Mouse (Mus musculus) intestine, embryonic 14.5 days (tissue): ENCODE data around the gene Sez6l2. TPM values are rescaled to one million over a fixed set of nuclear protein-coding genes. Genes with fewer than 3 reads are reported as not detected.

Experiments used
- ATAC-seq: fragments of 200-750 bp; cut with Nextera tagmentation; replicated peaks from 2 replicates; pipeline ENCODE4 v1.8.0; 2017; ENCODE audit warnings: low read depth, moderate number of reproducible peaks, moderate TSS enrichment, moderate library complexity; ENCODE audit not compliant: low FRiP score, low TSS enrichment
- DNase-seq: peaks from one replicate; pipeline ENCODE4 v3.0.0-alpha.2; 2018; ENCODE audit warnings: low spot score
- H3K27ac ChIP-seq: fragments of 300-500 bp; sonication (generic); 2 replicates; pipeline ENCODE4 v1.5.1; 2014; ENCODE audit warnings: low read depth, mild to moderate bottlenecking, control low read depth
- H3K27me3 ChIP-seq: fragments of 300-500 bp; sonication (generic); replicated peaks from 2 replicates; pipeline ENCODE4 v1.6.1; 2014; ENCODE audit warnings: low read length, control low read depth; ENCODE audit not compliant: control insufficient read depth, insufficient read depth
- H3K36me3 ChIP-seq: fragments of 300-500 bp; sonication (generic); 2 replicates; pipeline ENCODE4 v1.6.1; 2014; ENCODE audit warnings: low read length, control low read depth; ENCODE audit not compliant: control insufficient read depth, insufficient read depth
- H3K4me1 ChIP-seq: fragments of 300-500 bp; sonication (generic); replicated peaks from 2 replicates; pipeline ENCODE4 v1.6.1; 2014; ENCODE audit warnings: low read length, control low read depth, mixed read lengths; ENCODE audit not compliant: control insufficient read depth, insufficient read depth
- H3K4me2 ChIP-seq: fragments of 300-500 bp; sonication (generic); 2 replicates; pipeline ENCODE4 v1.6.1; 2014; ENCODE audit warnings: low read length
- H3K4me3 ChIP-seq: fragments of 300-500 bp; sonication (generic); 2 replicates; pipeline ENCODE4 v1.5.1; 2014; ENCODE audit warnings: low read depth, low read length, control low read depth, mixed read lengths
- H3K9ac ChIP-seq: fragments of 300-500 bp; sonication (generic); 2 replicates; pipeline ENCODE4 v1.6.1; 2014; ENCODE audit warnings: mild to moderate bottlenecking, low read length
- H3K9me3 ChIP-seq: fragments of 300-500 bp; sonication (generic); 2 replicates; pipeline ENCODE4 v1.6.1; 2016; ENCODE audit warnings: low read length, control low read depth; ENCODE audit not compliant: control insufficient read depth
- WGBS: fragments of 180-500 bp; shearing (Covaris S2); extraction: QIAGEN DNeasy Blood & Tissue Kit; methylation state at CpG from one replicate; pipeline ENCODE4 v1.1.7; 2014; 5-methylcytosine and 5-hydroxymethylcytosine counted together
- polyA plus RNA-seq: library from polyadenylated mRNA; unstranded; fragments of >200 nt; fragmentation: Nextera tagmentation; extraction: Ambion mirVana; gene quantifications from 2 replicates; pipeline ENCODE4 v1.2.1, GENCODE M21; 2014

Gene Sez6l2
- polyA plus RNA-seq, 1 experiment from 2014 or later, result 3.8 TPM

- DNase-seq (no peak), ATAC-seq (no peak)
- WGBS, result 30% methylated on average over 3 of the region's 3 CpGs
- H3K27me3 ChIP-seq, result no peaks in the 10 kb centered on the region
- H3K9me3 ChIP-seq, result no peaks in the 10 kb centered on the region
- H3K36me3 ChIP-seq, result peaks cover 9% of the 10 kb centered on the region; the same call in 1 of the 2 replicates
- no peak overlapping the region for H3K4me3 ChIP-seq
- no peak overlapping the region for H3K27ac ChIP-seq
- peaks cover 9% of the 10 kb centered on the region for H3K4me1 ChIP-seq
- no peak overlapping the region for H3K4me2 ChIP-seq
- H3K9ac ChIP-seq, result no peak overlapping the region
Measured at GRCm38 (mm10) chr7:126926299-126926698, 24.1 kb upstream of the Sez6l2 start.

GRCm38 (mm10) chr7:126928384-126929037, 21.9 kb upstream of the Sez6l2 start, which contains the start of gene Kctd13:
Gene Kctd13, plus strand, starts transcription at chr7:126928879.
- no peaks in the 10 kb centered on the region for H3K9me3 ChIP-seq
- no peaks in the 10 kb centered on the region for H3K27me3 ChIP-seq
- 3% methylated on average over 56 of the region's 56 CpGs for WGBS
- H3K27ac ChIP-seq, result peak within 1 kb of the TSS; percentile 74; the same call in 1 of the 2 replicates
- peak within 1 kb of the TSS; percentile 83 for H3K4me3 ChIP-seq
- peak within 1 kb of the TSS; percentile 97 for H3K4me2 ChIP-seq
- H3K9ac ChIP-seq, result peak within 1 kb of the TSS; percentile 81
- H3K4me1 ChIP-seq, result peaks cover 9% of the 10 kb centered on the region
- ATAC-seq, result peak; percentile 95
- peaks cover 17% of the 10 kb centered on the region for H3K36me3 ChIP-seq
- peak; percentile 90 for DNase-seq

GRCm38 (mm10) chr7:126929046-126929445, 21.3 kb upstream of the Sez6l2 start:
- Histone ChIP-seq H3K4me1 (peaks cover 9% of the 10 kb centered on the region), H3K4me2 (peak overlapping the region; percentile 97), H3K4me3 (peak overlapping the region; percentile 83), H3K9me3 (no peaks in the 10 kb centered on the region), H3K9ac (peak overlapping the region; percentile 81), H3K27ac (peak overlapping the region; percentile 74; the same call in 1 of the 2 replicates), H3K36me3 (peaks cover 17% of the 10 kb centered on the region), H3K27me3 (no peaks in the 10 kb centered on the region)
- DNase-seq, result no peak
- under 1% methylated on average over 18 of the region's 27 CpGs for WGBS
- ATAC-seq, result no peak; the same call in none of the 2 replicates

- H3K4me2 ChIP-seq, result no peak overlapping the region
- WGBS, result 71% methylated on average over 2 of the region's 2 CpGs
- ATAC-seq (no peak), DNase-seq (no peak)
- no peaks in the 10 kb centered on the region for H3K9me3 ChIP-seq
- H3K4me3 ChIP-seq, result no peak overlapping the region
- no peak overlapping the region for H3K27ac ChIP-seq
- H3K4me1 ChIP-seq, result peaks cover 9% of the 10 kb centered on the region
- peaks cover 33% of the 10 kb centered on the region for H3K36me3 ChIP-seq
- no peak overlapping the region for H3K9ac ChIP-seq
- H3K27me3 ChIP-seq, result no peaks in the 10 kb centered on the region
Measured at GRCm38 (mm10) chr7:126932652-126933051, 17.7 kb upstream of the Sez6l2 start.

- no peaks in the 10 kb centered on the region for H3K4me1 ChIP-seq
- no peak for ATAC-seq
- H3K9ac ChIP-seq, result no peak overlapping the region
- no peak overlapping the region for H3K4me2 ChIP-seq
- H3K4me3 ChIP-seq, result no peak overlapping the region
- 47% methylated on average over 6 of the region's 6 CpGs for WGBS
- no peak overlapping the region for H3K27ac ChIP-seq
- H3K27me3 ChIP-seq, result no peaks in the 10 kb centered on the region
- DNase-seq, result no peak
- no peaks in the 10 kb centered on the region for H3K9me3 ChIP-seq
- peaks cover 34% of the 10 kb centered on the region for H3K36me3 ChIP-seq
Measured at GRCm38 (mm10) chr7:126941171-126941570, 9.2 kb upstream of the Sez6l2 start.

- Histone ChIP-seq H3K27ac (no peak overlapping the region), H3K4me2 (no peak overlapping the region), H3K4me3 (no peak overlapping the region), H3K9me3 (no peaks in the 10 kb centered on the region), H3K9ac (no peak overlapping the region), H3K27me3 (no peaks in the 10 kb centered on the region), H3K4me1 (no peaks in the 10 kb centered on the region), H3K36me3 (peaks cover 29% of the 10 kb centered on the region)
- ATAC-seq (no peak), DNase-seq (no peak)
- WGBS, result 79% methylated on average over 5 of the region's 5 CpGs
Measured at GRCm38 (mm10) chr7:126941801-126942200, 8.6 kb upstream of the Sez6l2 start.

GRCm38 (mm10) chr7:126946530-126946929, 3.8 kb upstream of the Sez6l2 start:
- H3K4me3 ChIP-seq, result no peak overlapping the region
- peaks cover 17% of the 10 kb centered on the region for H3K27me3 ChIP-seq
- 50% methylated on average over 3 of the region's 3 CpGs for WGBS
- no peak overlapping the region for H3K27ac ChIP-seq
- H3K4me2 ChIP-seq, result no peak overlapping the region
- no peak overlapping the region for H3K9ac ChIP-seq
- peaks cover 3% of the 10 kb centered on the region; the same call in 1 of the 2 replicates for H3K4me1 ChIP-seq
- ATAC-seq, result 0 out of 2 replicates have a peak, but pooled peaks have one; percentile 29
- DNase-seq, result no peak
- H3K36me3 ChIP-seq, result peaks cover 15% of the 10 kb centered on the region; the same call in 1 of the 2 replicates
- H3K9me3 ChIP-seq, result no peaks in the 10 kb centered on the region

GRCm38 (mm10) chr7:126948626-126949025, 1.7 kb upstream of the Sez6l2 start:
- ATAC-seq, result no peak
- H3K4me2 ChIP-seq, result no peak overlapping the region; the same call in 1 of the 2 replicates
- peaks cover 10% of the 10 kb centered on the region; the same call in 1 of the 2 replicates for H3K36me3 ChIP-seq
- H3K9ac ChIP-seq, result no peak overlapping the region
- no peaks in the 10 kb centered on the region for H3K9me3 ChIP-seq
- H3K27ac ChIP-seq, result no peak overlapping the region
- 76% methylated on average over 10 of the region's 10 CpGs for WGBS
- H3K4me3 ChIP-seq, result no peak overlapping the region
- DNase-seq, result no peak
- peaks cover 23% of the 10 kb centered on the region for H3K27me3 ChIP-seq
- peaks cover 3% of the 10 kb centered on the region; the same call in 1 of the 2 replicates for H3K4me1 ChIP-seq

GRCm38 (mm10) chr7:126949403-126949792, 965 bp upstream of the Sez6l2 start, which contains the start of gene Asphd1:
Gene Asphd1, minus strand, starts transcription at chr7:126949582.
- no peak within 1 kb of the TSS for H3K27ac ChIP-seq
- no peak within 1 kb of the TSS for H3K9ac ChIP-seq
- H3K9me3 ChIP-seq, result no peaks in the 10 kb centered on the region
- peak within 1 kb of the TSS; percentile 99 for H3K4me2 ChIP-seq
- peak; percentile 62 for ATAC-seq
- no peak for DNase-seq
- peaks cover 3% of the 10 kb centered on the region; the same call in 1 of the 2 replicates for H3K4me1 ChIP-seq
- peak within 1 kb of the TSS; percentile 40 for H3K4me3 ChIP-seq
- H3K27me3 ChIP-seq, result peaks cover 23% of the 10 kb centered on the region
- H3K36me3 ChIP-seq, result peaks cover 8% of the 10 kb centered on the region; the same call in 1 of the 2 replicates
- WGBS, result under 1% methylated on average over 21 of the region's 21 CpGs
